Mouse (Mus musculus) neutrophil, adult 5-6 weeks (primary cell): Measurements from ENCODE around the gene Cdh4. TPM values are rescaled to one million over a fixed set of nuclear protein-coding genes. Genes with fewer than 3 reads are reported as not detected.

Experiments used
- ATAC-seq: fragments of 151-379, 151-347 bp; 2 replicates; pipeline ENCODE4 v1.8.0; 2017; ENCODE audit warnings: mild to moderate bottlenecking, moderate TSS enrichment; ENCODE audit not compliant: insufficient number of reproducible peaks, poor library complexity, low FRiP score, severe bottlenecking; ENCODE audit errors: extremely low read depth
- total RNA-seq: library from RNA; stranded (forward); fragments of 200-1000 nt; gene quantifications from 2 replicates; pipeline ENCODE4 v1.2.3, GENCODE M21; 2017

Gene Cdh4
- total RNA-seq, 1 experiment from 2014 or later: not detected

- no peak for ATAC-seq
These were observed 198.5 kb downstream of the Cdh4 start for GRCm38 (mm10) chr2:179640576-179641301.

DNA sequence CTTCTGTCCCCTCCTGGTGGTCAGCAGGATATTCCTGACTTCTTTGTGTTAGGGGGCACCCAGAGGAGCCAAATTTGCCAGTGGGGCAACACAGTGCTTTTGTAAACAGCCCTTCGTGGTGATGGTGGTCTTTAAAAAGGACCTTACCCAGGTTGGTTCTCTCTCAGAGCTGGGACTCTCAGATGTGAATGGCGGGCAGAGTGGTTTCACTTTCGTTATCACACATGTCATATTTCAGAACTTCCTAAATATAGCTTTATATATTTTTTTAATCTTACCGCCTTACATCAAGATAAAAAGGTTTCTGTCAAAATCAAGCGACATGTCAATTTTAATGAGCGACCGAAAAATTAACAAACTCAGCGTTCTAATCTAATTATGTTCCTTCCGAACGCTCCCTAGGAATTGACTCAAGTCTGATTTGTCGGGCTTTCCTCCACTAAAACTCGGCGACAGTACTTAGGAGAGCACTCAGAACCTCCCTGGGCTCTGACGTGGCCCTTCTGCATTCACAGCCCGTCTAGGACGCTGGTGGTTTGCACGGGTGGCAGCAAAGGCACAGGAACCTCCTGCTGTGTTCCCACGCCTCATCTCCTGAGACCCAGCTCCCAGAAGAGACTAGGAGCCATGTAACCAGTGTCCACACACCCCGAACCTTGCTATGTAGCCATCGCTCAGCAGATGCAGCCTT, 206.5 kb downstream of the Cdh4 start:
- ATAC-seq: no peak

DNA sequence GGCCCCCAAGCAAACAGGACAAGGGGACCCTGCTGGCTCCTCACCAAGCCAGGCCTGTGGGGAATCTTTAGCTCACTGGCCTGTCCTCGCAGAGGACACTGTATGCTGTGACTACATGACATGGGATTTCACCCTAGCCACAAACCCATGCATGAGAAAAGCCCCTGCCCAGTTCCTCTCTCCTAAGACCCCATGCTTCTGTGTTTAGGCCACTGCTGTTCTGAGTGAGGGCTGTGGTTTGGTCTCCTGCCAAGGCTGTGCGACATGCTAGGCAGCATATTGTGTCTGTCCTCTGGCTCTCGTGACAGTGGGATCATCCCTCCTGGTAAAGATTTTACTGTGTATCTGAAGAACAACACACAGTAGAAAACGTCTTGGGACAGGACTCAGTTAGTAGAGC, 207.1 kb downstream of the Cdh4 start:
- ATAC-seq: no peak

- ATAC-seq: no peak
These were observed 207.9 kb downstream of the Cdh4 start for GRCm38 (mm10) chr2:179650168-179650567.

DNA sequence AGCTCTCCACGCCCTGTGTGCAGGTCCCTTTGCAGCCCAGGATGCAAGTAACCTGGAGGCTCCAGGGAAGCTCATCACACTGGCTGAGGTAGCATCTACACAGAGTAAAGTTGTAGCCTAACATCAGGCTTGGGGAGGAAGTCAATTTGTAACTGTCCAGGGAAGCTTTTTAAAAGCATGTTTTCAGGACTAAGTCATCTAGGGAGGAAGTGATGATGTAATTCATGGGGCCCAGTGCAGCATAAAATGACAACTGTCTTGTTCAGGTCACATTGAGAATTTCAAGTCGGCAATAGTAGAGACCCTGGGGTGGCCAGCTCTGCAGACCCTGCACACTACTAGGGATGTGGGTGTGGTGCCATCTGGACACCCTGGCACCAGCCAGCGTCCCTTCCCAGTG, 213.3 kb downstream of the Cdh4 start:
- ATAC-seq: no peak

DNA sequence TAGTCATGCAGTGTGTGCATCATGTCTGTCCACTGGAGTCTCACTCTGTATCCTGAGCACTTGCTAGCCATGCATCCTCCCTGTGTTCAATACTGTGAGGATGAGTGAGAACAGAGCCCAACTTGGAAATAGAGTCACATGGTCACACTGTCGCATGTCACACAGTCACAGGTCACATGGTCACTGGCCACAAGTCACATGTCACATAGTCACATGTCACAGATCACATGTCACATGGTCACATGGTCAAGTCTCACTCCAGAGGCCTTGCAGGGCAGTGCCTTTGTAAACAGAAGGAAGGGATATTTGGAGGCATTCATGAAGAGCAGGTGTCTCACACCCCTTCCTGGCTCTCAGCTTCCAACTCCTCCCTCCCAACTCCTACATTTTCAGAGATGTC, 217.0 kb downstream of the Cdh4 start:
- no peak for ATAC-seq

DNA sequence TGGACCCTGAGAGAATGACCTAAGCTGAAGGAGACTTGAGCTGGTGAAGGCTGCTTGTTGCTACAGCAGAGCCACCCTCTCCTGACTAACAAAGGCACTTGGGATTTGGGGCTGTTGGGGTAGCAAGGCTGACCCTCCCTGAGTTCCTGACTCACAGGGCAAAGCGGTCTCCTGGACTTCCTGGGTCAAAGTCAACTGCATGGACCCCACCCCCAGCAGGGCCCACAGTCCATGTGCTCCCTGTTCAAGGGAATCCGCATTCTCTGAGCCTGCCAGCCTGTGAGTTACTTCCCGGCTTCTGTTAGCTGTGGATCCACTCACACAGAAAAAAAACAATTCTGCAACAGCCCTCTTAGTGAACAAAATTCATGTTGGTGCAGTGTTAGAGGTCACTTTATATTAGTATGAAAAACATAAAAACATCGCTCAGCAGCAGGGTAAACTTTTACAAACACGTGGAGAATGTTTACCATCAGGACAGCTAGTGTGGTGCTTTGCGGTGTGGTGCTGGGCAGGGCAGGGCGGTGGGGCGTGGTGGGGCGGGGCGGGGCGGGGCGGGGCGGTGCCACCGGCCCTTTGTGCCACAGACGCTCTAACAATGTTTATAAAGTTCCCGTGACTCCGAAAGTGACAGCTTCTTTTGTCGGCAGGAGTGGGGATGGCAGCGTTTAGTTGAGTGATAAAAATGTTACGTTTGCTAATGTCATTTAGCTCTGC, 219.9 kb downstream of the Cdh4 start:
- ATAC-seq: no peak

DNA sequence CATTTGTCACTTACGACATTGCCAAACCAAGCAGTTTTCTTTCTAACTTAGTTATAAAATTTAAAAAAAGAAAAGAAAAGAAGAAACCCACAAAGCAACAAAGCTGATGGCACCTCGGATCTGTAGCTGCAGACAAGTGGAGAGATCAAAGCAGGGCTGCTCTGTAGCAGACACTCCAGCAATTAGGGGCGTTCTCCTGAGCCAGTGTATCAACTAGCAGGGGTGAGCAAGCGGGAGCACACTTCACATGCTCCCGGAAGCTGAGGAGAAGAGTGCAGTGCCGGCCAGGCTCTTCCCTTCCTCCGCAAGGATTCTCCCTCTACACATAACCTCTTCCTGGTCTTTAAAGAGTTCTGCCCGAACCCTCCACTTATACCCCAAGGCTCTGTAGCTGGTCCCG, 220.5 kb downstream of the Cdh4 start:
- no peak for ATAC-seq

DNA sequence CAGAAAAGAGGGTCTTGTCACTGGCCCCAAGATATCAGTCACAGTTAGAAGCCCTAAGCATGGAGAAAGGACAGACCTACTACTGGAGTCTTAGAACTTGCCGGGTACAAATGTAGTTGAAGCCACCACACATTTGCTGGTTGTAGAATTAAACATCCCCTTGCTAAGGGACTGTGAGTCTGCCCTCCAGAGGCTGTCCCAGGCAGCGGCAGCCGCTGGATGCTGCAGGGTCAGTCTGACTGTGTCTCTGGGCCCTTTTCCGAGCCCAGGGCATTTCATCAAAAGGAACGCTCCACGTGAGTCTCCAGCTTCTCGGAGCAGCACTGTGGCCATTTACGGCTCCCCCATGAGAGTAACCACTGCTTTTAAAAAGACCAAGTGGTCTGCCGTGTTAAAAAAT, 221.4 kb downstream of the Cdh4 start:
- ATAC-seq: no peak

GRCm38 (mm10) chr2:179664171-179664608, 222.0 kb downstream of the Cdh4 start:
- ATAC-seq: no peak

- ATAC-seq: no peak
These were observed 228.5 kb downstream of the Cdh4 start for GRCm38 (mm10) chr2:179670689-179671088.

GRCm38 (mm10) chr2:179679866-179680265, 237.6 kb downstream of the Cdh4 start:
- ATAC-seq: no peak

DNA sequence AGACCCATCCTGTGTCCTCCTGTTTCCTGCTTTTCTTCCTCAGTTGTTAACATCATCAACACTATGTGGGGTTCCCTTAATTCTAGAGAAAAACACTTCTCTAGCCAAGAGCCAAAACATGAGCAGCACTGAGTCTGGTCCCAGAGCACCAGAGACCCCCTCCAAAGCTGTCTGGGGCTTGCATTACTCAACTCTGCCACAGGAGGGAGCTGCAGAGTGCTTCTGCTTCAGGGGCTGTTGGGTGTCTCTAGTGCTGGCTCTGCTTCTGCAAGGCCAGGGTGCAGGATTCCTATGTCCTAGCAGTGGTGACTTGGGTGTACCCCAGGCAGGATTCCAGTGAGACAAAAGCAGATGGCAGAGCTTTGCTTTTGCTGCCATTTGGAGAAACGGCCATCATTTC, 239.2 kb downstream of the Cdh4 start:
- ATAC-seq: no peak

- ATAC-seq: no peak
These were observed 245.0 kb downstream of the Cdh4 start for GRCm38 (mm10) chr2:179687243-179687681.

- no peak for ATAC-seq
These were observed 246.7 kb downstream of the Cdh4 start for GRCm38 (mm10) chr2:179688976-179689375.

DNA sequence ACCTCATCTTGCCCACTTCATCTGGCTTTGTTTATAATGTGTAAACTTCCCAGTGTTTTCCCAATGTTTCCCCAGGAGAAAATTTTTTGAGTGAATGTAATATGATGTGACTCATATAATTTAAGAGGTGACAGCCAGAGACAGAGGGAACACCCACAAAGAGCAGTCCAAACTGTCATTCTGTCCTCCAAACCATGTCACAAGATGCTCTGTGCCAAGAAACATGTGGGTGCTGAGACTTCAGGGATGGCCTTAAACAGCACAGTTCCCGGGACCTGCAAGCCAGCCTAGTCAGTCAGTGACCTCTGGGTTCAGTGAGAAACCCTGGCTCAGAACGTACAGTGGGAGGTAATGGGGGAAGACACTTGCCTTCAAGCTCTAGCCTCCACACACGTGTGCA, 247.5 kb downstream of the Cdh4 start:
- no peak for ATAC-seq

DNA sequence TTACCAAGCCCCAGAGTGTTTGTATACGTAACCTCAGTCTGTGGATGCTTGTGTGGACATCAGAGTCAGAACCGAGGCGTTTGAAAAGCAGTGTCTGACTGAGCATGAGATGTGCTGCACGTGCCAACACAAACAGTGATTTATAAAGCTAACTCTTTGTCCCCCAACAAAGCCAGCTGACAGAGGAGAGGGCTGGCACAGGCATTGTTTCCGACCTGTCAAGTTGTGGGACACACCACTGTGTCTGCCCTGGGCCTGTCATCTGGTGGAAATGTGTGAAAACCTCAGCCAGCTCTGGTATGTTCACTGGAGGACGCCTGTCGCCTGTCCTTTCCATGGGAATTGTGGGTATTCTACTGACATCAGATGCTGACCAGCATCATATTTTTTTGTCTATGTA, 248.3 kb downstream of the Cdh4 start:
- no peak for ATAC-seq

DNA sequence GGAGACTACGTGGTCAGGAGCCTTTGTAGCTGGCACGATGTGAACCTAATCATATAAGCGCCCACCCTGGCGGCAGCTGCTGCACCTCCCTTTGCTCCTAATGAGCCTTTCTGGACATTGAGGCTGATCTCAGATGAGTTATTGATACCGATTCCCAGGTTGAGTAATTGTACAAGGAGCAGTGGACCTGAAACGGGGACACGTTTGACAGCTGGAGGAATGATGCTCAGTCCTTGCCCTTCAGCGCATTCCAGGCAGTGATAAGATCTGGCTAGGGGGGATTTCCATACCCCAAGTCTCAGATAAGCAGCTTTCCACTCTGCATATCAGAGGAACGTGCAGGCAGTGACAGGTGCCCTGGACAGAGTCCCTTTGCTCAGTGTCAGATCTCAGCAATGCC, 252.7 kb downstream of the Cdh4 start:
- no peak for ATAC-seq

GRCm38 (mm10) chr2:179697601-179698000, 255.4 kb downstream of the Cdh4 start:
- no peak for ATAC-seq
